Mouse (Mus musculus): ENCODE results near the gene Ear10.
"Not testable (repeated sequence)": the region's sequence is repeated elsewhere in the genome, so short reads cannot be mapped to it uniquely, and the experiment has no call there.

Ear10 gene

DNA sequence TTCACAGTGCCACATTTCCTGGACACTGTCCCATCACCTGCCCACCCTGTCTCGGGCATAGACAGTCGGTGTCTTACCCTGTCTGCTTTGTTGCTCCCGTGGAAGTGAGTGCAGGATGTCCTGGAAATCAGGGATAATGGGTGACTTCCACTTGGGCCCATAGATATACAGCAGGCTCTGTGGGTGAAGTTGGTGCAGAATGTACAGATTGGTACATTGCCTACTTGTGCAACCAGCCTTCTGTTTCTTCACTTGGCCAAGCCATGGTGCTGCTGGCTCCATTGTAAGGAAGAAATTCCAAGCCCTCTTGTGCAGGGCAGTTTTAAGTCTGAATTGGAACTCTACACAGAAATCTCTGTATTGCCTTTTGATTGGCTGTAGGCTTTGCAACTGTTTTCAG lies at the start of gene Ear10:
Gene Ear10 (minus strand): TSS at position 101 of the 400 bp plus-strand sequence.
- not testable (repeated sequence) for DNase-seq (ENCODE audit: low read depth, low spot score)

- not testable (repeated sequence) for DNase-seq (ENCODE audit: low read depth, low spot score)
Measured at GRCm38 (mm10) chr14:43956769-43957168, 33.4 kb upstream of the Ear10 start, which contains the start of gene Ang5. Gene Ang5, plus strand, starts transcription at chr14:43957069.

GRCm38 (mm10) chr14:43955074-43955473 lies 31.7 kb upstream of the Ear10 start:
- not testable (repeated sequence) for DNase-seq (ENCODE audit: low read depth, low spot score)

- DNase-seq (ENCODE audit: low read depth, low spot score) = not testable (repeated sequence)
Measured at GRCm38 (mm10) chr14:43953382-43953781, 30.0 kb upstream of the Ear10 start.

GRCm38 (mm10) chr14:43933399-43933798 lies 10.0 kb upstream of the Ear10 start:
- not testable (repeated sequence) for DNase-seq (ENCODE audit: low read depth, low spot score)

DNA sequence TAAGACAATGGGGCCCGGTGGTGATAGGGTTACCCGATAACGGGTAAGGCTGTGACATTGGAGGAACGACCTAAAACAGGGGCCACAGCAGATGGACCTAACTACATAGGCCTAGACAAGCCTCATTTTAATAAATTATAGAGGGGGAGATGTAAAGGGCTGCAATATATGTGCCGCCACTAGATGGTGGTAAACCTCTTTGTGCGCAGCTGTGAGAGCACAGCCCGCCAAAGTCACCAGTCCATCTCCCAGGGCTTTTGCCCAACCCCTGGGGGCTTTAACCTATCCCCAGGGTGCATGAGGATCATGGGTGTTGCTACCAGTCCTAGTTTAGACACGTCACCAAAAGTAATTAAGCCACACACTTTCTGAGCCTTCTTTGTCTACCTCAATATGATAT lies 9.6 kb upstream of the Ear10 start:
- DNase-seq (ENCODE audit: low read depth, low spot score) = peak; percentile 48

- DNase-seq (ENCODE audit: low read depth, low spot score) = peak; percentile 44
Measured at GRCm38 (mm10) chr14:43925404-43925950, 2.1 kb upstream of the Ear10 start.

DNA sequence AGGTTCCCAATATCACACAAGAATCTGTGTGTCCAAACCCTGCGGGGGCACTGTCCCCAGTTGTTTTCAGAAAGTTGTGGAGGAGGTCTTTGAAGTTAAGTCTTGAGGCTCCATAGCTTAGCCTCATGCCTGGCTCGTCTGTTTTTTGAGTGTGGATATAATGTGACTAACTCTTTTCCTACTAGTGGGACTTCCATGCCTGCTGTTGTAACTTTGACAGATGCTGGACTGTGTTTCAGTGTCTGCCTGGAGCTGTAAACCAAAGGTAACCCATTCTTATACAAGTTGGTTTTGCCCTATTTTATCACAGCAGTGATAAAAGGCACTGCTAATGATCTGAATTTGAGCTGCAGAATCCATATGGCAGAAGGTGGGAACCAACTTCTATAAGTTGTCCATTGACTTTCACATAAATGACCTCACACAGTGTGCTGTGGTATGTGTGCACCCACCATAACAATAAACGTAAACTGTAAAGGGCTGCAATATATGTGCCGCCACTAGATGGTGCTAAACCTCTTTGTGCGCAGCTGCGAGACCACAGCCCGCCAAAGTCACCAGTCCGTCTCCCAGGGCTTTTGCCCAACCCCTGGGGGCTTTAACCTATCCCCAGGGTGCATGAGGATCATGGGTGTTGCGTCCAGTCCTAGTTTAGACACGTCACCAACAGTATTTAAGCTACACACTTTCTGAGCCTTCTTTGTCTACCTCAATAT lies 1.5 kb upstream of the Ear10 start, which contains the start of gene Gm8113:
Gene Gm8113 (plus strand): TSS at position 703 of the 716 bp plus-strand sequence.
- peak; percentile 80 for DNase-seq (ENCODE audit: low read depth, low spot score)

DNA sequence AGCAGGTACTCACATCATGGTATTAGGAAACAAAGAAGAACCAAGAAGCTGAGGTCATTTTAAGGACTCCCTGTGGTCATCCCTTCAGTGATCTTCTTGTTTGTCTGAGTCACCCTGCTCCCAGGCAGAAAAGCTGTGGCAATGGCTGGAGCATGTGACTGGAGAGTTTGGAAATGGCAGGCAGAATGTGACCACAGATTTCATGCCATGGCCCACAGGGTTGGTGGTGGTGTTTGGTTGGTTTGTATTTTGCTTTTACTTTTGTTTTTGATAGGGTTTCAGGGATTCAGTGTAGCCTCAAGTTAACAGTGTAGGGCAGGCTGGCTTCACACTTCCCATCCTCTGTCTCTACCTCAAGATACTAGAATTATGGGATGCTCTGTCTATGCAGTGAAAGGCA lies 5.1 kb downstream of the Ear10 start:
- DNase-seq (ENCODE audit: low read depth, low spot score) = not testable (repeated sequence)

DNA sequence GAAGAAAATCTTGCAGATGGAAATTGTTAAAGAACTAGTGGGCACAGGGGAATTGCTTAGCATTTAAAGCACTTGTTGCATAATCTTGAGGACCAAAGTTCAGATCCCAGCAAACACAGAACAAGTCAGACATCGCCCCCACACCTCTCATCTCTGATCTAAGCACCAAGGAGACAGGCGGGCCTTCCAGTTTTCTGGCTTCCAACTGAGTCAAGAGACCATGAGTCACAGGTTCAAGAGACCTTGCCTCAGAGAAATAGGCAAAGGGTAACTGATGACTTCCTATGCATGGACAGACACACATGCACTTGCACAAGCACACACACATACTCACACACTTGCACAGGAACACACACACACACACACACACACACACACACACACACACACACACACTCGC lies 24.8 kb downstream of the Ear10 start:
- DNase-seq (ENCODE audit: low read depth, low spot score) = not testable (repeated sequence)

DNA sequence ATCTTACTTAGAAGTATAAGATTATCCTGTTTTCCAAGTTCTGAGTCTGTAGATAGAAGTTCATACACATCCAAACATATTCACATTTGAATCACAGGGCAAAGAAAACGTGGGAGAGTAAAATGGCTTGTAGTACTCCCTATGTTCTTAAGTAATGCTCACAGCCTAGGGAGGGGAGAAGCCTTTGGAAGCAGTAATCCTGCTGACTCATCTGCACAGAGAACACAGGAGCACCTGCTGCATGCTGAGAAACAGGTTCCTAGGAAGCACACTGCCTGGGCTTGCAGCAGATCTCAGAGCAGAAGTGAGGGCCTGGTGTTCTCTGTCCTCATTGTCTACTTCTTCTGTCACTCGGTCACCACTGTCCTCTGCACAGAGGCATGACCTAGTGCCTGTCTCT lies 28.0 kb downstream of the Ear10 start:
- DNase-seq (ENCODE audit: low read depth, low spot score) = not testable (repeated sequence)

DNA sequence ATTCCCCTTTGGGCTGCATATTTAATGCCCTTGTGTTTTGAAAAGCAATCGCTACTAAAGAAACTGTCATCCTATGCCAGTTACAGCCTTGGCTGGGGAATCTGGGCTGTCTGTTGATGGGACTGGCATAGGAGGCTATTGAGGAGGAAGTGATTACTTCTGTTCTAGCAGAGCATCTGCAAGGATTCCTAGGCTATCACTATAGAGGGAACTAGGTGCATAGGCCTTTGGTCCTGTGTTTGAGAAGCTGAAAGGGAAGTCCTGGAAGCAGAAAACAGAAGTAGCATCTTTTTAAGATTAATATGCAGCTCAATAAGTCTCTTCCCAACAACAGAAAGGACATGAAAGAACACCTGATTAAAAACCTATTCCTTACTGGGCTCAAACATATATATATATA lies 32.1 kb downstream of the Ear10 start:
- DNase-seq (ENCODE audit: low read depth, low spot score) = not testable (repeated sequence)

GRCm38 (mm10) chr14:43886235-43886634 lies 37.1 kb downstream of the Ear10 start:
- DNase-seq (ENCODE audit: low read depth, low spot score) = not testable (repeated sequence)

- not testable (repeated sequence) for DNase-seq (ENCODE audit: low read depth, low spot score)
Measured at GRCm38 (mm10) chr14:43879966-43880545, 43.3 kb downstream of the Ear10 start.

GRCm38 (mm10) chr14:43877789-43878188 lies 45.6 kb downstream of the Ear10 start:
- DNase-seq (ENCODE audit: low read depth, low spot score) = not testable (repeated sequence)

DNA sequence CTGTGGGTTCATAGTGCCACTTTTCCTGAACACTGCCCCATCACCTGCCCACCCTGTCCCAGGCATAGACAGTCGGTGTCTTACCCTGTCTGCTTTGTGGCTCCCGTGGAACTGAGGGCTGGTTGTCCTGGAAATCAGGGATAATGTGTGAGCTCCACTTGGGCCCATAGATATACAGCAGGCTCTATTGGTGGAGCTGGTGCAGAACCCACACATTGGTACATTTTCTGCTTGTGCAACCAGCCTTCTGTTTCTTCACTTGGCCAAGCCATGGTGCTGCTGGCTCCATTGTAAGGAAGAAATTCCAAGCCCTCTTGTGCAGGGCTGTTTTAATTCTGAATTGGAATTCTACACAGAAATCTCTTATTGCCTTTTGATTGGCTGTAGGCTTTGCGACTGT lies 47.9 kb downstream of the Ear10 start, which contains the start of gene Ear1:
Gene Ear1 (minus strand): TSS at position 101 of the 400 bp plus-strand sequence.
- DNase-seq (ENCODE audit: low read depth, low spot score) = not testable (repeated sequence)

DNA sequence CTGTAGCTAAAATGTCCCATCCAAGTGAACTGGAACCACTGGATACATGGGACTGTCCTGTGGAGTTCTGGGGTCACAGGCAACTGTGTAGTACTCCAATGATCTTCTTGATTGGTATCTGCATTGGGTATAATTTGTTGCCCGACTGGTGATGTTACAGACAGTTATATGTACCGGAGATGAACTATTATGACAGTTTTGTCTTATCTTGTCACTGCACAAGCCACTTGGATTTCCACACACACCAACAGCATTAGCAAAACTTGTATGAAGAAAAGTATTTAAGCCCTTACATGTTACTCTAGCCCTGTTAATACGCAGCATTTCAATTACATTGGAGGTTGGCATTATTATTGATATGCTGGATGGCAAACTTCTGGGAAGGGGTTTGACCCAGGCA lies 48.5 kb downstream of the Ear10 start:
- DNase-seq (ENCODE audit: low read depth, low spot score) = not testable (repeated sequence)
